Mouse (Mus musculus) lung, postnatal 0 days (tissue): Measurements from ENCODE around the gene Ptp4a2. TPM values are rescaled to one million over a fixed set of nuclear protein-coding genes. Genes with fewer than 3 reads are reported as not detected.
A peak's percentile ranks its signal among the peaks of the same experiment; 100 is the strongest.

Experiments
- ATAC-seq: fragments of 200-750 bp; cut with Nextera tagmentation; 2 replicates; pipeline ENCODE4 v1.8.0; 2017; ENCODE audit warnings: moderate library complexity
- DNase-seq: peaks from one replicate; pipeline ENCODE4 v3.0.0-alpha.2; 2016; ENCODE audit warnings: low spot score
- H3K27ac ChIP-seq: fragments of 300-500 bp; sonication (generic); 2 replicates; pipeline ENCODE4 v1.5.1; 2014; ENCODE audit warnings: antibody characterized with exemption, mild to moderate bottlenecking, low read length, mixed read lengths
- H3K27me3 ChIP-seq: fragments of 300-500 bp; sonication (generic); replicated peaks from 2 replicates; pipeline ENCODE4 v1.6.1; 2014; ENCODE audit warnings: low read length, mixed read lengths; ENCODE audit not compliant: insufficient read depth
- H3K36me3 ChIP-seq: fragments of 300-500 bp; sonication (generic); 2 replicates; pipeline ENCODE4 v1.6.1; 2014; ENCODE audit warnings: low read length, mixed read lengths; ENCODE audit not compliant: insufficient read depth
- H3K4me1 ChIP-seq: fragments of 300-500 bp; sonication (generic); 2 replicates; pipeline ENCODE4 v1.6.1; 2014; ENCODE audit warnings: antibody characterized with exemption, low read depth, low read length, mixed read lengths; ENCODE audit not compliant: insufficient read depth
- H3K4me2 ChIP-seq: fragments of 300-500 bp; sonication (generic); replicated peaks from 2 replicates; pipeline ENCODE4 v1.6.1; 2014; ENCODE audit warnings: low read depth, mild to moderate bottlenecking, low read length, moderate library complexity, mixed read lengths
- H3K4me3 ChIP-seq: fragments of 300-500 bp; sonication (generic); 2 replicates; pipeline ENCODE4 v1.5.1; 2014; ENCODE audit warnings: low read depth, low read length
- H3K9ac ChIP-seq: fragments of 300-500 bp; sonication (generic); replicated peaks from 2 replicates; pipeline ENCODE4 v1.6.1; 2014; ENCODE audit warnings: low read depth, mild to moderate bottlenecking
- H3K9me3 ChIP-seq: fragments of 300-500 bp; sonication (generic); 2 replicates; pipeline ENCODE4 v1.6.1; 2016; ENCODE audit warnings: low read length, mixed read lengths
- CTCF ChIP-seq: IDR thresholded peaks from 2 replicates; pipeline ENCODE4 v1.5.1; 2016; ENCODE audit warnings: antibody characterized with exemption, mild to moderate bottlenecking
- EP300 ChIP-seq: IDR thresholded peaks from 2 replicates; pipeline ENCODE4 v1.6.1; 2016; ENCODE audit warnings: antibody characterized with exemption, mild to moderate bottlenecking, control low read depth
- WGBS: fragments of 180-500 bp; shearing (Covaris S2); extraction: QIAGEN DNeasy Blood & Tissue Kit; methylation state at CpG from one replicate; pipeline ENCODE4 v1.1.7; 2014; 5-methylcytosine and 5-hydroxymethylcytosine counted together
- polyA plus RNA-seq: library from polyadenylated mRNA; unstranded; fragments of >200 nt; fragmentation: Nextera tagmentation; extraction: Ambion mirVana; gene quantifications from 2 replicates; pipeline ENCODE4 v1.2.1, GENCODE M21; 2015

Ptp4a2 gene
- polyA plus RNA-seq, 1 experiment from 2014 or later = 318 TPM

DNA sequence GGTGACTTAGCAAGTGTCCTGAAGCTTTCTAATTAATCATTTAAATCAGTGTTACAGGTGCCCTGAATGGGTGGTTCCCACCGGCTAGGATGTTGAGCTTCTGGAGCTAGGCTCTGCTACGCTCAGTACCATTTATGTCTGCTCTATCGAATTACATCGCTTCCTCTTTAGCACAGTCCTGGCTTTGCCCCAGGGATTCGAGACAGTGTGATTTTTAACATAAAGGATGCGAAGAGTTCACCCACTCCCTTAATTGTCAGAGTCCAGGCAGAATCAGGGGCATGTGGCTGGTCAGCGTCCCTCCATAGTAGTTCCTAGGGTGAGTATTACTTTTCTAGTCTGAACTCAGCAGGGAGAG lies 39.7 kb upstream of the Ptp4a2 start:
- H3K9me3 ChIP-seq = no peaks in the 10 kb centered on the region
- TF ChIP-seq EP300 = no peak
- TF ChIP-seq CTCF = no peak
- 23% methylated on average over 7 of the region's 7 CpGs for WGBS
- no peak for DNase-seq
- H3K27me3 ChIP-seq = no peaks in the 10 kb centered on the region
- no peak overlapping the region for H3K9ac ChIP-seq
- H3K27ac ChIP-seq = no peak overlapping the region
- H3K4me2 ChIP-seq = peak overlapping the region; percentile 33; the same call in 1 of the 2 replicates
- no peaks in the 10 kb centered on the region for H3K4me1 ChIP-seq
- no peak overlapping the region for H3K4me3 ChIP-seq
- ATAC-seq = no peak
- H3K36me3 ChIP-seq = no peaks in the 10 kb centered on the region

DNA sequence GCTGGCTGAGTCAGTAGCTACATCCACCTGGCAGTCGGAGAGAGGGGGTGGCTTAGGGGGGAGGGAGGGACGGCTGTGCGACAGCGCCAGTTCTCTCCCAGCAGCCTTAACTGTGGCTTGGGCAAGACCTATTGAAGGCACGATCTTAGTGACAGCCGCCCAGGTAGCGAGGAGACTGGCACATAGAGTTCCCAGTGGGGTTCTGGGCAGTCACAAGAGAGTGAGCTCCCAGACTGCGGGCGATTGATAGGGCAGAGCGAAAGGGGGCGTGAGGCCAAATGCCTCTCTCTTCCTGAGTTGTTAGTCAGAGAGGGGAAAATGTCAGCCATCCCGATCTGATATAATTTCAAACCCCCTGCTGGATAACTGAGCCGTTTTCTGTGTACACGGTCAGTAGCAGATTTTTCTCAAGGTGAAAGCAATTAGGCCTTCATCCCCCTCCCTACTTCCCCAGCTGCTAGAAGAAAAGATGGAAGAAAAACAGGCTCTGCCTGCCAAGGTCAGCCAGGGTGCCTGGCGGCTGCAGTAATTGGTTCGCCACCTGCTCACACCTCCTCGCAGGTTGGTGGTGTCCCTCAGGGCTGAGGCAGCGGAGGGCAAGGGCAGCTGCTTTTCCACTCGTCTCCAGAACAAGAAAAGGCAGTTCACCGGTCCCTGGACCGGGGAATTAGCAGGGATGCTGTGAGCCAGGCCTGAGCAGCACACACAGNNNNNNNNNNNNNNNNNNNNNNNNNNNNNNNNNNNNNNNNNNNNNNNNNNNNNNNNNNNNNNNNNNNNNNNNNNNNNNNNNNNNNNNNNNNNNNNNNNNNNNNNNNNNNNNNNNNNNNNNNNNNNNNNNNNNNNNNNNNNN lies 39.1 kb upstream of the Ptp4a2 start:
- DNase-seq = peak; percentile 51
- peak; percentile 65 for ATAC-seq
- no peak overlapping the region for H3K4me3 ChIP-seq
- H3K9me3 ChIP-seq = no peaks in the 10 kb centered on the region
- H3K27me3 ChIP-seq = no peaks in the 10 kb centered on the region
- no peaks in the 10 kb centered on the region for H3K4me1 ChIP-seq
- H3K36me3 ChIP-seq = no peaks in the 10 kb centered on the region
- TF ChIP-seq EP300 (no peak), CTCF (no peak)
- H3K9ac ChIP-seq = no peak overlapping the region
- H3K4me2 ChIP-seq = peak overlapping the region; percentile 33; the same call in 1 of the 2 replicates
- 9% methylated on average over 21 of the region's 21 CpGs for WGBS
- no peak overlapping the region for H3K27ac ChIP-seq

DNA sequence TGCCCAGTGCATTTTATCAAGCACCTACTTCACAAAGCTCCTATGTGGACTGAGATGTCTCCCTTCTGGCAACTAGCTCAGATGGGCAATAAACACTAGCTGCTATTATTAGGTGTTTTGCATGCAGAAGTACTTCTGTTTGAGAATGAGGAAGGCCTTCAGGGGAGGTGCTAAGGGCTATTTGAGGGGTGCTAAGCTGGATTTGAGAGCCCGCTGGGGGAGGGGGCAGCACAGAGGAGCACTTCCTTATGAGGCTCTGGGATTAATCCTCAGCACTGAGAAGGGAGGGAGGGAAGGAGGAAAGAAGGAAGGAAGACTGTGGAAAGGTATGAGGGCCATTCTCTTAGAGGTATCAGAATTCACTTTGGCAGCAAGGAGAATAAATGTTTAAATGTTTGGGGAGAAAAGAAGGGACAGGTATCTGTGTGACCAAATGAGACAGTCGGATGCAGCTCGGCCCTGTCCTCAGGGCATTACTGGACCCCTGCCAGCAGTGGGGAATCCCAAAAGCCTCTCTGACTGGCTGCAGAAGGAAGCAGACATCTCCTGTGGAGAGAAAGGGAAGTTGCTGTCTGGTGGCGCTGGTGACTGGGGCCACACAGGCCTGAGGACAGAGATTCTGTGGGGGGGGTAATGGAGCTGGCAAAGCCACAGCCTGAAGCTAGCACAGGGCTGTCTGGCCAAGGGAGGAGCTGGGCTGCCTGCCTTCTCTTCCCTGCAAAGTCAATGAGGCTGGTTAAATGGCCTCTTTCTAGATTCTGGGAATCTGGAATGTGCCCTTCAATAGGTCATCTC lies 28.9 kb upstream of the Ptp4a2 start:
- 34% methylated on average over 4 of the region's 4 CpGs for WGBS
- peak; percentile 62 for DNase-seq
- H3K4me3 ChIP-seq = no peak overlapping the region

DNA sequence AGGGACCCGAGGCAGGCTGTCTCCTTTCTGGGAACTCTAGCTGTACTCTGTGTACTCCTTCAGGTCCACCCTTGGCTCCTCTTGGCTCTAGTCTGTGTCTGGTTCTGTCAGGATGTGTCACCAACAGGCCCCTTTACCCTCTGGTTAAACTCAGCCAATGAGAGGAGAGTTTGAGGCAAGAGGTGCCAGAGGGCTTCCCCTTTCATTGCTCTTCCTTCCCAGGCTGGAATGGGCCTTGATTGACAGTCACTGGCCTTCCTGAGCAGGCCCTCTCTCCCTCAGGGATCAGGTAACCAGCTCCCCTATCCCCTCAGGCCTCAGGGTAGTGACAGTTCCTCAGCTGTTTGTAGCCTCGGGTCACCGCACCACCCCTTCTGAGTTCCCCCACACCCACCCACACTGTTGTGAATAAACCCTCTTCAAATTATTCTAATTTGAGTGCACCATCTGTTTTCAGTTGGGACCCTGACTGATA lies 28.1 kb upstream of the Ptp4a2 start:
- WGBS = 42% methylated on average over 3 of the region's 3 CpGs
- H3K27ac ChIP-seq = no peak overlapping the region
- TF ChIP-seq CTCF = no peak
- no peak for TF ChIP-seq EP300

More for the DNA sequence above, 28.9 kb upstream of the Ptp4a2 start:
- Histone ChIP-seq H3K27ac (no peak overlapping the region), H3K4me1 (no peaks in the 10 kb centered on the region), H3K36me3 (no peaks in the 10 kb centered on the region), H3K27me3 (no peaks in the 10 kb centered on the region), H3K9ac (no peak overlapping the region), H3K9me3 (no peaks in the 10 kb centered on the region), H3K4me2 (no peak overlapping the region)
- ATAC-seq = peak; percentile 81
- TF ChIP-seq EP300 = no peak

DNA sequence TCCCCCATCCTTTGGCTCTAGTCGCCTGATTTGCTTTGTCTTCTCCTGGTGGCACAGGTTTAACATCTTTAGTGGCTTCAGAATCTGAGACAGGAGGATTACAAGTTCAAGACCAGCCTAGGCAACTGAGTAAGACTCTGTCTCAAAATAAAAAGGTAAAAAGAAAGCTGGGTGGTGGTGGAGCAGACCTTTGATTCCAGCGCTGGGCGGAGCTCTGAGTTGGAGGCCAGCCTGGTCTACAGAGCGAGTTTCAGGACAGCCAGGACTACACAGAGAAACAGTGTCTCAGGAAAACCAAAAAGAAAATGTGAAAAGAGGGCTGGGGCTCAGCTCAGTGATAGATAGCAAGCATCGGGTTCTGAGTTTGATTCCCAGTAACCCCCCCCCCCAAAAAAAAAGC lies 27.5 kb upstream of the Ptp4a2 start:
- Histone ChIP-seq H3K9ac (no peak overlapping the region), H3K9me3 (no peaks in the 10 kb centered on the region), H3K4me1 (no peaks in the 10 kb centered on the region), H3K4me3 (no peak overlapping the region), H3K36me3 (no peaks in the 10 kb centered on the region), H3K27me3 (no peaks in the 10 kb centered on the region), H3K27ac (no peak overlapping the region), H3K4me2 (no peak overlapping the region)
- DNase-seq (no peak), ATAC-seq (no peak)
- TF ChIP-seq EP300 = no peak
- no peak for TF ChIP-seq CTCF
- WGBS = 77% methylated on average over 5 of the region's 5 CpGs

More for the DNA sequence above, 28.1 kb upstream of the Ptp4a2 start:
- Histone ChIP-seq H3K4me2 (no peak overlapping the region), H3K9me3 (no peaks in the 10 kb centered on the region), H3K36me3 (no peaks in the 10 kb centered on the region), H3K9ac (no peak overlapping the region), H3K4me3 (no peak overlapping the region), H3K4me1 (no peaks in the 10 kb centered on the region), H3K27me3 (no peaks in the 10 kb centered on the region)
- ATAC-seq (peak; percentile 72), DNase-seq (peak; percentile 41)

DNA sequence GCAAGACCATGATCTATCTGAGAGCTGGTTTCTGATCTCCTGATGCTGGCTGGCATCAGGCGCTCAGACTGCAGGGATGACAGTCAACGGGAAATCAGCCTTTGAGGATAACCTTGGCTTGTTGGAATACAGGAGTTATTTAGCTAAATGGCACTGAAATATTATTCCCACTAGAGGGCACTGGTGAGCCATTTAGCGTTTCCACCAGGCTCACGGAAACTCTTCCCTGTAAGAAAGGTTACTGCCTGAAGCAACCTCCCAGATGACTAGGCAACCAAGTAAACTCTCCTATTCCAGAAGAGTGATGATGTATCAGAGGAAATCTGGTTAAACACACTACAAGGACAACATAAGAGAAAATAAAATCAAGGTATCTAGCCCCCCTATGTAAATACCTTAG lies 25.8 kb upstream of the Ptp4a2 start:
- no peaks in the 10 kb centered on the region for H3K36me3 ChIP-seq
- DNase-seq = peak; percentile 94
- peak; percentile 93 for TF ChIP-seq CTCF
- peak; percentile 52; the same call in 1 of the 2 replicates for TF ChIP-seq EP300

More for the DNA sequence above, 25.8 kb upstream of the Ptp4a2 start:
- Histone ChIP-seq H3K4me2 (no peak overlapping the region), H3K9ac (no peak overlapping the region), H3K4me3 (no peak overlapping the region), H3K9me3 (no peaks in the 10 kb centered on the region), H3K27ac (no peak overlapping the region), H3K4me1 (no peaks in the 10 kb centered on the region), H3K27me3 (no peaks in the 10 kb centered on the region)
- ATAC-seq = peak; percentile 47
- WGBS = 3% methylated on average over 4 of the region's 4 CpGs
